Mouse (Mus musculus) bone marrow, adult 2 months (tissue): ENCODE data around the gene Lrrc8d.

Experiments
- CTCF ChIP-seq: fragments of 200-500 bp; IDR thresholded peaks from 2 replicates; pipeline ENCODE4 v1.5.1; 2011; ENCODE audit warnings: low read length, control low read depth; ENCODE audit not compliant: control insufficient read depth, insufficient read depth
- POLR2A ChIP-seq: fragments of 200-500 bp; IDR thresholded peaks from 2 replicates; pipeline ENCODE4 v1.6.1; 2011; ENCODE audit warnings: low read depth, mild to moderate bottlenecking, control low read depth, low read length, borderline replicate concordance; ENCODE audit not compliant: control insufficient read depth

- no peak for TF ChIP-seq CTCF
- TF ChIP-seq POLR2A: no peak
These were observed 62.2 kb downstream of the Lrrc8d start for GRCm38 (mm10) chr5:105761848-105762482.
